1 mouse cellular context compared by ENCODE assay signal in genomic region chr13:32824377-32825330, GRCm38 (mm10).
TF ChIP-seq lines count a peak whose summit lies in the region.

No protein-coding gene starts in this region.

TF ChIP-seq in CH12.LX, 34 proteins besides CTCF, POLR2A, EP300 and RAD21:
- TF ChIP-seq UBTF (IDR thresholded peaks at IDR 0.05; ENCODE audit: low read depth, low read length) (no peak), MAZ (IDR thresholded peaks at IDR 0.05; ENCODE audit: low read depth, low read length) (no peak), USF2 (conservative IDR thresholded peaks at IDR 0.05; ENCODE audit: low read depth, low read length) (no peak), ETS1 (conservative IDR thresholded peaks at IDR 0.05; ENCODE audit: low read depth, low read length) (no peak), MEF2A (IDR thresholded peaks at IDR 0.05; ENCODE audit: borderline replicate concordance, low read depth, low read length) (no peak), MYC (IDR thresholded peaks at IDR 0.05; ENCODE audit: low read depth, low read length) (no peak), ZKSCAN1 (IDR thresholded peaks at IDR 0.05; ENCODE audit: borderline replicate concordance, low read depth, low read length) (no peak), IRF4 (IDR thresholded peaks at IDR 0.05; ENCODE audit: low read depth, low read length) (no peak), USF1 (IDR thresholded peaks at IDR 0.05; ENCODE audit: low read depth, low read length) (no peak), ELF1 (IDR thresholded peaks at IDR 0.05; ENCODE audit: low read depth, low read length) (no peak), MAX (IDR thresholded peaks at IDR 0.05; ENCODE audit: low read length) (no peak), MXI1 (IDR thresholded peaks at IDR 0.05; ENCODE audit: low read depth, low read length) (no peak)
